Mouse (Mus musculus) heart, postnatal 0 days (tissue): ENCODE measurements at regions not wholly inside any gene's neighbourhood (a gene's known extent, or its start where the extent isn't known, plus 50 kb on each side); places are given as distances from the start of the nearest gene placed in this dataset.

Experiments
- CTCF ChIP-seq: IDR thresholded peaks from 2 replicates; pipeline ENCODE4 v1.5.1; 2016; ENCODE audit warnings: antibody characterized with exemption, control low read depth, low read depth
- EP300 ChIP-seq: IDR thresholded peaks from 2 replicates; pipeline ENCODE4 v1.6.1; 2016; ENCODE audit warnings: antibody characterized with exemption, low read depth

- no peak for TF ChIP-seq EP300
- no peak for TF ChIP-seq CTCF
These were observed 553.5 kb downstream of the Rps29 start for GRCm38 (mm10) chr12:68605417-68606000.
